Mouse (Mus musculus) intestine, postnatal 0 days (tissue): ENCODE measurements around the gene Samd4b. TPM values are rescaled to one million over a fixed set of nuclear protein-coding genes. Genes with fewer than 3 reads are reported as not detected.
A peak's percentile ranks its signal among the peaks of the same experiment; 100 is the strongest.

Source experiments
- ATAC-seq: fragments of 200-750 bp; cut with Nextera tagmentation; 2 replicates; pipeline ENCODE4 v1.8.0; 2017; ENCODE audit warnings: mild to moderate bottlenecking, moderate TSS enrichment, moderate library complexity
- H3K27ac ChIP-seq: fragments of 300-500 bp; sonication (generic); 2 replicates; pipeline ENCODE4 v1.5.1; 2014; ENCODE audit warnings: mild to moderate bottlenecking, low read depth, low read length, moderate library complexity
- H3K27me3 ChIP-seq: fragments of 300-500 bp; sonication (generic); replicated peaks from 2 replicates; pipeline ENCODE4 v1.6.1; 2014; ENCODE audit warnings: low read length, mixed read lengths; ENCODE audit not compliant: control insufficient read depth, insufficient read depth
- H3K36me3 ChIP-seq: fragments of 300-500 bp; sonication (generic); 2 replicates; pipeline ENCODE4 v1.6.1; 2014; ENCODE audit warnings: mild to moderate bottlenecking, moderate library complexity; ENCODE audit not compliant: control insufficient read depth, insufficient read depth
- H3K4me1 ChIP-seq: fragments of 300-500 bp; sonication (generic); replicated peaks from 2 replicates; pipeline ENCODE4 v1.6.1; 2014; ENCODE audit warnings: antibody characterized with exemption, low read length, mixed read lengths; ENCODE audit not compliant: control insufficient read depth, insufficient read depth
- H3K4me2 ChIP-seq: fragments of 300-500 bp; sonication (generic); replicated peaks from 2 replicates; pipeline ENCODE4 v1.6.1; 2014; ENCODE audit warnings: low read depth, mild to moderate bottlenecking, moderate library complexity
- H3K4me3 ChIP-seq: fragments of 300-500 bp; sonication (generic); 2 replicates; pipeline ENCODE4 v1.5.1; 2014; ENCODE audit warnings: low read depth, low read length
- H3K9ac ChIP-seq: fragments of 300-500 bp; sonication (generic); 2 replicates; pipeline ENCODE4 v1.6.1; 2014; ENCODE audit warnings: mild to moderate bottlenecking, low read depth, low read length
- H3K9me3 ChIP-seq: fragments of 300-500 bp; sonication (generic); 2 replicates; pipeline ENCODE4 v1.6.1; 2016; ENCODE audit warnings: mixed run types; ENCODE audit not compliant: control insufficient read depth
- CTCF ChIP-seq: sonication (generic); IDR thresholded peaks from 2 replicates; pipeline ENCODE4 v1.5.1; 2016; ENCODE audit warnings: low read depth, mild to moderate bottlenecking, control low read depth, antibody characterized with exemption, moderate library complexity
- WGBS: fragments of 180-500 bp; shearing (Covaris S2); extraction: QIAGEN DNeasy Blood & Tissue Kit; methylation state at CpG from one replicate; pipeline ENCODE4 v1.1.7; 2014; 5-methylcytosine and 5-hydroxymethylcytosine counted together
- polyA plus RNA-seq: library from polyadenylated mRNA; unstranded; fragments of >200 nt; fragmentation: Nextera tagmentation; extraction: Ambion mirVana; gene quantifications from 2 replicates; pipeline ENCODE4 v1.2.1, GENCODE M21; 2015

The Samd4b gene
- 12.4 and 13.4 TPM in 2 replicates for polyA plus RNA-seq

DNA sequence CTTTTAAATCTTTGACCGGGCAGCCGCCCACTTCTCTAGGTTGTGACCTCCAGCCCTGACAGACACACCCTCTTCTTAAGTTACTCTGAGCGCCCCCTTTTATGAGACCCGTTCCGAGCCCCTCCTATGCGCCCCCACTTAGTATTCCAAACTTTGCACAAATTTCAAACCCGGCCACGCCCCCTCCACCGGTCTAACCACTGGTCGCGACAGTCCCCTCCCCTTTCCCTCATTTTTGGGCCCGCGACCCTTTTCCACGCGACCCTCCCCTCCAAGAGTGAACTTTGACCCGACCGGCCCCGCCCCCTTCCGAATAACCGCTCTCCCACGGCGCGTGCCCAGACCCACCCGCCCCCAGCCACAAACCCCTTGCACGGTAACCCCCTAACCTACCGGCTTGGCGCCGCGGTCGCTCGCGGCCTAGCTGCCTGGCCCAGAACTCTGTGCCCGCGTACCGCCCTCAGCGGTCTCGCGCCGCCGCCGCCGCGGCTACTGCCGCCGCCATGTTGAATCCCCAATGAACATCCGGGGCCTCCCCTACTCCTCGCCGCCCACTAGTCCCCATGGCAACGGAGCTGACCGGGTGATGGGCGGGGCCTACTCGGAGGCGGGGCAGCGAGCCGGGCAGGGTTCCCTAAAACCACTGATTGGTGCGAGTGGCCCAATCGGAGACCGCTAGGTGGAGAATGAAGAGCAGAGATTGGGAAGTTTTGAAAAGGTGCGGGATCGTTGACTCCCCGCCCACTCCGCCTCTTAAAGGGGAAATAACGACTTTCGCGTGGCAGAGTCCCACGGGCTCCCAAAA lies at the start of gene Samd4b, which contains the start of gene Pak4:
Gene Samd4b (minus strand): TSS at position 503 of the 805 bp plus-strand sequence.
Gene Pak4 (minus strand): TSS at position 544 of the 805 bp plus-strand sequence.
- Histone ChIP-seq H3K4me1 (peaks cover 15% of the 10 kb centered on the region; the same call in 1 of the 2 replicates), H3K9me3 (no peaks in the 10 kb centered on the region), H3K27me3 (no peaks in the 10 kb centered on the region), H3K36me3 (no peaks in the 10 kb centered on the region), H3K27ac (peak within 1 kb of the TSS; percentile 90), H3K4me2 (peak within 1 kb of the TSS; percentile 87), H3K9ac (peak within 1 kb of the TSS; percentile 65), H3K4me3 (peak within 1 kb of the TSS; percentile 77)
- TF ChIP-seq CTCF: peak; percentile 48
- peak; percentile 85 for ATAC-seq
- WGBS: under 1% methylated on average over 66 of the region's 66 CpGs

DNA sequence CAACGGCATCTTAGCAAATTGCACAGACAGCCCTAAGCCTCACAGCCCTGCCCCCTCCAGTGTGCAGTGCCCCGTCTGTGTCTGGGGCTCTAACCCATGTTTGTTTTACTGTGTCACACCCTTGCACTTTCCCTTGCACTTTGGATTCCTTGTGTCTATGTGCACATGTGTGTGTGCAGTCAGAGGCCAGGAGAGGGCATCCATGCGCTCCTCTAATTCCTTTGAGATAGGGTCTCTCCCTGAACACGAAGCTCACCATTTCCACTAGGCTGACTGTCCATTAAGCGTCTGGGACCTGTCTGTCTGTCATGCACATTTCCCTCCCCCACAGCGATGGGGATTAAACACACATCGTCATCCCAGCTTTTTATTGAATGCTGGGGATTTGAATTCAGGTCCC lies 49.1 kb upstream of the Samd4b start:
- Histone ChIP-seq H3K27ac (no peak overlapping the region), H3K36me3 (no peaks in the 10 kb centered on the region), H3K9me3 (no peaks in the 10 kb centered on the region), H3K9ac (no peak overlapping the region), H3K27me3 (no peaks in the 10 kb centered on the region), H3K4me1 (no peaks in the 10 kb centered on the region), H3K4me3 (no peak overlapping the region), H3K4me2 (no peak overlapping the region)
- WGBS: 41% methylated on average over 7 of the region's 7 CpGs
- TF ChIP-seq CTCF: peak; percentile 43
- ATAC-seq: no peak

DNA sequence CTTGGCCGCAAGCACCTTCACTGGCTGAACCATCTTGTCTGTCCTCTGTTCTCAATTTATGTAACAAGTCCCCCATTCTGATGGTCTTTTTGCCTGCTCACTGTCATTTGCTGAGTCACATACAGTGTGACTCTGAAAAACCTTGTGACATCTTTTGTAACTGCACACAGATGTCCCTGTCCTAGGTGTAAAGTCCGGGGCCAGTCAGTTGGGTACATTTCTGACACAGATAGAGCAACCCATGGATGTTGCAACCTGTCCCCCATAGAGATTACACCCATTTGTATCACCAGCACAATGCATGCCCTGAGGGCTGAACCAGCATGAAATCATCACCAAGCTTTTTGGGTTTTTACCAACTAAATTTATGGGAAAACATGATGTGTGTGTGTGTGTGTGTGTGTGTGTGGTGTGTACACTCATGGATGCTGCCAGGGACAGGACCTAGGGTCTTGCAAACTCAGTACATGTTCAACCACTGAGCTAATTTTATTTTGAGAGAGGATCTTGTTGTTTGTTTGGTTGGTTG lies 48.1 kb upstream of the Samd4b start:
- no peak for TF ChIP-seq CTCF
- no peak overlapping the region for H3K9ac ChIP-seq
- 0 out of 2 replicates have a peak, but pooled peaks have one; percentile 31 for ATAC-seq
- H3K27me3 ChIP-seq: no peaks in the 10 kb centered on the region
- H3K4me1 ChIP-seq: no peaks in the 10 kb centered on the region
- no peak overlapping the region for H3K4me2 ChIP-seq
- no peaks in the 10 kb centered on the region for H3K9me3 ChIP-seq
- no peak overlapping the region for H3K4me3 ChIP-seq
- H3K36me3 ChIP-seq: no peaks in the 10 kb centered on the region
- 78% methylated on average over 2 of the region's 2 CpGs for WGBS
- H3K27ac ChIP-seq: no peak overlapping the region

DNA sequence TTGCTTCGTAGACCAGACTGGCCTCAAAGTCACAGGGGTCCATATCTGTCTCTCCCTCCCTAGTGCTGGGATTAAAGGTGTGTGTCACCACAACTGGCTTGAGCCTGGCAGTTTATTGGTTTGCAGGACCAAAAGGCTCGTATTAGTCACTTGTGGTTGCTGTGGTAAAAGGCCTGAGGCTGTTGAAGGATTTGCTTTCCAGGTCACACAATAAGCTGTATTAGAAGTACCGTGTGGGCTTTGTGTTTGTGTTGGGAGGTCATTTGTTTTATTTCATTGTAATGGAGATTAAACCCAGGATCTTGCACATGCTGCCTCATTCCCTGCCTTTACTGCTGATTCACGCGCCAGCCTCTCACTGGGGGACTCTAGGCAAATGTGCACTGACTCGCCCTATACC lies 47.4 kb upstream of the Samd4b start:
- Histone ChIP-seq H3K4me3 (no peak overlapping the region), H3K9me3 (no peaks in the 10 kb centered on the region), H3K36me3 (no peaks in the 10 kb centered on the region), H3K9ac (no peak overlapping the region), H3K27ac (no peak overlapping the region), H3K4me2 (no peak overlapping the region), H3K4me1 (no peaks in the 10 kb centered on the region), H3K27me3 (no peaks in the 10 kb centered on the region)
- ATAC-seq: no peak
- no peak for TF ChIP-seq CTCF
- WGBS: 82% methylated on average over 6 of the region's 6 CpGs

DNA sequence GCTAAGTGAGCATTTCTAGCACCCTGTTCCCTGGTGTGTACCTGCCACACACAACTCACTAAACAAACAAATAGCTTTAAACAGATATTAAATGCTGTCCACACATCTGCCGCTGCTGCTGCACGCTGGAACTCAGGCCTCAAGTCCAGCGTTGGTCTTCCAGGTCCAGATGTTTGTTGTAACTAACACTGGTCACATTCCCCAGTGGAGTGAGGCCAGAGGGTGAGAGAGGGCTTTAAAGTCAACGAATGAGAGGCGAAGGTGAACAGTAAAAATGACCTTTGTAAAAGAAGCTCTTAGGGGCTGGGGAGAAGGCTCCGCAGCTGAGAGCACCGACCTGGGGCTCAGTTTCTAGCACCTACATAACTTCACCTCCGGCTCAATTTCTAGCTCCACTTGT lies 43.6 kb upstream of the Samd4b start:
- Histone ChIP-seq H3K4me2 (no peak overlapping the region), H3K27ac (no peak overlapping the region), H3K9me3 (no peaks in the 10 kb centered on the region), H3K9ac (no peak overlapping the region), H3K36me3 (no peaks in the 10 kb centered on the region), H3K4me3 (no peak overlapping the region), H3K4me1 (no peaks in the 10 kb centered on the region), H3K27me3 (no peaks in the 10 kb centered on the region)
- 63% methylated on average over 8 of the region's 8 CpGs for WGBS
- no peak for TF ChIP-seq CTCF
- no peak for ATAC-seq

DNA sequence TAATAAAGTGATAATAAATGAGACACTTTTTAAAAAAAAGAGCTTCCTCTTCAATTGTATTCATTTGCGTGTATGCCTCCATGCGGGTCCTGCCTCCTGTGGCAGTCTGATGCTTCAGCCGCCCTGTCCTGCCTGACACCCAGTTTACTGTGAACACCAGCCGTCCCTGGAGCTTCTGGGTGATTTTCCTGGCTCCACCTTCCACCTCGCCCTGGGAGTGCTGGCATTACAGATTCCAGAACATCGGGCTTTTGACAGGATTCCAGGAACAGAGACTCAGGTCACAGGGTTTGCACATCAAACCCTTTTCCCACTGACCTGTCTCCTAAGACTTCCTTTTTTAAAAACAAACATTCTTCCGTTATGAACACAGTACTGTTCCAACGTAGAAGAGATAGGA lies 39.6 kb upstream of the Samd4b start:
- WGBS: 10% methylated on average over 8 of the region's 8 CpGs

More for the DNA sequence above, 39.6 kb upstream of the Samd4b start:
- Histone ChIP-seq H3K9ac (no peak overlapping the region), H3K9me3 (no peaks in the 10 kb centered on the region), H3K36me3 (no peaks in the 10 kb centered on the region), H3K4me3 (no peak overlapping the region), H3K4me1 (no peaks in the 10 kb centered on the region), H3K4me2 (no peak overlapping the region), H3K27ac (no peak overlapping the region), H3K27me3 (no peaks in the 10 kb centered on the region)
- TF ChIP-seq CTCF: no peak
- no peak for ATAC-seq
